Mouse (Mus musculus): ENCODE measurements around the gene Atox1. TPM values are rescaled to one million over a fixed set of nuclear protein-coding genes. Genes with fewer than 3 reads are reported as not detected.

Atox1 gene
- polyA plus RNA-seq (2012; rRNA removed; ENCODE audit: low replicate concordance), result 354 and 554 TPM in 2 replicates

GRCm38 (mm10) chr11:55461019-55461645, at the start of gene Atox1:
Gene Atox1 (minus strand): TSS chr11:55461239.

GRCm38 (mm10) chr11:55469048-55469843, 8.2 kb upstream of the Atox1 start, which contains the start of gene G3bp1:
Gene G3bp1 (plus strand): TSS chr11:55469685.

GRCm38 (mm10) chr11:55422978-55423377, 38.1 kb downstream of the Atox1 start, which contains the start of gene Sparc:
Gene Sparc (minus strand): TSS chr11:55423183.

Other genes starting within 250 kb of the Atox1 start
- under 0.01 TPM in 1 of 2 replicates, not detected in the other for gene Fat2, start 124.7 kb downstream of the Atox1 start, polyA plus RNA-seq (2012; rRNA removed; ENCODE audit: low replicate concordance)
- 277 and 331 TPM in 2 replicates for gene Sparc, start 38.1 kb downstream of the Atox1 start, polyA plus RNA-seq (2012; rRNA removed; ENCODE audit: low replicate concordance)
- 8.4 and 16.9 TPM in 2 replicates for gene G3bp1, start 8.4 kb upstream of the Atox1 start, polyA plus RNA-seq (2012; rRNA removed; ENCODE audit: low replicate concordance)
- gene Glra1, start 147.0 kb upstream of the Atox1 start, polyA plus RNA-seq (2012; rRNA removed; ENCODE audit: low replicate concordance), result not detected in 2 replicates